Mouse (Mus musculus): ENCODE results near the gene Tshr. TPM values are rescaled to one million over a fixed set of nuclear protein-coding genes. Genes with fewer than 3 reads are reported as not detected.

Tshr gene
- polyA plus RNA-seq, 1 experiment = 0.56 TPM

DNA sequence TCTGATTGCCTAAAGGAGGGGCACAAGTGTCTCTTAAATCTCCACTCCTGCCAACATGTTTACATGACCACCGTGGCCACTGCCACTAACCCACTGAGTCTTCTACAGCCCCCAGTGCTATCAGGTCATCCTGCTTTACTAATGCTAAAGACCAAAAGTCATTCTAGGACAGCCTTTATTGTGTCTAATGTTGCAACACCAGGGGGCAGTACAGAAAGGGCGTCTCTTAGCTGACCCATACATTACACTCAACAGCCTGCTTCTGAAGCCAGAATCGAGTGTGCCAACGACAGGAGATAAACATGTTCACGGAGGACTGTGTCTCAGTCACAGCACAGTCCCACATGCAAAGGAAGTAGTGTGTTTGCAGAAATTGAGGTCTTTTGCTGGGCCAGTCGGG is 30.7 kb downstream of the Tshr start:
- H3K4me3 ChIP-seq (ENCODE audit: insufficient read depth, low read length) = no peak overlapping the region
- TF ChIP-seq POLR2A (IDR thresholded peaks at IDR 0.05; ENCODE audit: low read depth, low read length) = no peak
- no peak for TF ChIP-seq CTCF (IDR thresholded peaks at IDR 0.05; ENCODE audit: borderline replicate concordance, insufficient read depth, low read length)

DNA sequence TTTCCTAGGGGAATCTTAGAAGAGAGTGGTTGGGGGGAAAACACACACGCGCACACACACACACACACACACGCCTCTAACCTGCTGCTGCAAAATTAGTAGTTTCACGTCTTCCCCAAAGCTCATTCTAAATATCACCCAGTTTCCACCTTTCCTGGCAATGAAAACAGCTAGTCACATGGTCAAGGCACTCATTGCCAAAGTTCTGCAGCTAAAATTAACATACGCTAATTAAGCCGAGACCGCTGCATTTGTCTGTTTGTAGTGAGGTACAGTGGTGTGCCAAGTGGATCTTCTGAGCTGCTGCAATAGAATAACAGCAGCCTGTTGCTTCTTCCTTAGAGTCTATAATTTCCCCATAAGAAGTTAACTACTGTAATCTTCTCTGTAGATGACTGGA is 32.5 kb downstream of the Tshr start:
- H3K27ac ChIP-seq (ENCODE audit: insufficient read depth, low read length) = no peak overlapping the region
- TF ChIP-seq POLR2A (IDR thresholded peaks at IDR 0.05; ENCODE audit: low read depth, low read length) (no peak), CTCF (IDR thresholded peaks at IDR 0.05; ENCODE audit: borderline replicate concordance, insufficient read depth, low read length) (no peak)
- no peaks in the 10 kb centered on the region for H3K4me1 ChIP-seq (ENCODE audit: control insufficient read depth, insufficient read depth, low read length)
- H3K4me3 ChIP-seq (ENCODE audit: insufficient read depth, low read length) = no peak overlapping the region

More for the DNA sequence above, 30.7 kb downstream of the Tshr start:
- H3K4me1 ChIP-seq (ENCODE audit: control insufficient read depth, insufficient read depth, low read length) = no peaks in the 10 kb centered on the region
- no peak overlapping the region for H3K27ac ChIP-seq (ENCODE audit: insufficient read depth, low read length)

DNA sequence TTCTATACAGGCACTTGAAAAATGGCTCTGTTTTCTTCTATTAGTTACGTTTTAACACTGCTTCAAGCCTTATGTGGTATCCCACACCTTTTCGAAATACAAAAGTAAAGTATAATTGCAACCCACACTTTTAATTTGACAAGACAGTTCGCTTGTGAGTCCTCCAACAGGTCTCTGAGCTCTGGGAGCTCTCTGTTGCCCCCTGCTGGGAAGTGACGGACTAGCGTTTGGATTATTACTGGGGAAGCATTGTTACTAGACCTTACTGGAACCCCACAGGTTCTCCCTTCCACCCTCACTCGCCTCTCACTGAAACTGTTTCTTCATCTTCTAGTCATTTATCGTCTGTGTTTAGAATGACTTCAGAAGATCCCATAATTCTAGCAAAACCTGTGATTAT is 34.4 kb downstream of the Tshr start:
- no peaks in the 10 kb centered on the region for H3K4me1 ChIP-seq (ENCODE audit: control insufficient read depth, insufficient read depth, low read length)

DNA sequence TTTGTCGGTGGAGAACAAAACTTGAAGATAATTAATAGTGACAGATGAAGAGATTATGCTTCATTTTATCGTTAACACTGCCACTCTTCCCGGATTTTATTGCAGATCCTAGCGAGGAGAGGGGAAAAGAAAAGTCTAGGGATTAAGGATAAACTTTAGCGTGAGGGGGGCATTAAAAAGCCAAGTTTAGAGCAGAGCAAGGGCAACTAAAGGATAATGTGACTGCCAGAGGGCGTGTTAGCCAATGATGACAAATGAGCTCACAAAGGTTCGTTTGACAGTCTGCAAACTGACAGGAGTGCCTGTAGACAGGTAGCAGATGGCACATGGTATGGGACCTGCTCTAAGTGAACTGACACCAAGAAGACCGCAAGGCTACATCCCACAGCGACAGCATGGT is 36.9 kb downstream of the Tshr start:
- no peak overlapping the region for H3K27ac ChIP-seq (ENCODE audit: insufficient read depth, low read length)
- H3K4me3 ChIP-seq (ENCODE audit: insufficient read depth, low read length) = no peak overlapping the region
- H3K4me1 ChIP-seq (ENCODE audit: control insufficient read depth, insufficient read depth, low read length) = no peaks in the 10 kb centered on the region
- TF ChIP-seq CTCF (IDR thresholded peaks at IDR 0.05; ENCODE audit: borderline replicate concordance, insufficient read depth, low read length) = no peak
- TF ChIP-seq POLR2A (IDR thresholded peaks at IDR 0.05; ENCODE audit: low read depth, low read length) = no peak

More for the DNA sequence above, 34.4 kb downstream of the Tshr start:
- no peak overlapping the region for H3K27ac ChIP-seq (ENCODE audit: insufficient read depth, low read length)
- TF ChIP-seq CTCF (IDR thresholded peaks at IDR 0.05; ENCODE audit: borderline replicate concordance, insufficient read depth, low read length) = no peak
- no peak for TF ChIP-seq POLR2A (IDR thresholded peaks at IDR 0.05; ENCODE audit: low read depth, low read length)
- H3K4me3 ChIP-seq (ENCODE audit: insufficient read depth, low read length) = no peak overlapping the region

GRCm38 (mm10) chr12:91423125-91423820 is 38.9 kb downstream of the Tshr start:
- Histone ChIP-seq H3K4me1 (ENCODE audit: control insufficient read depth, insufficient read depth, low read length) (no peaks in the 10 kb centered on the region), H3K27ac (ENCODE audit: insufficient read depth, low read length) (no peak overlapping the region), H3K4me3 (ENCODE audit: insufficient read depth, low read length) (no peak overlapping the region)
- TF ChIP-seq POLR2A (IDR thresholded peaks at IDR 0.05; ENCODE audit: low read depth, low read length) = no peak
- no peak for TF ChIP-seq CTCF (IDR thresholded peaks at IDR 0.05; ENCODE audit: borderline replicate concordance, insufficient read depth, low read length)

DNA sequence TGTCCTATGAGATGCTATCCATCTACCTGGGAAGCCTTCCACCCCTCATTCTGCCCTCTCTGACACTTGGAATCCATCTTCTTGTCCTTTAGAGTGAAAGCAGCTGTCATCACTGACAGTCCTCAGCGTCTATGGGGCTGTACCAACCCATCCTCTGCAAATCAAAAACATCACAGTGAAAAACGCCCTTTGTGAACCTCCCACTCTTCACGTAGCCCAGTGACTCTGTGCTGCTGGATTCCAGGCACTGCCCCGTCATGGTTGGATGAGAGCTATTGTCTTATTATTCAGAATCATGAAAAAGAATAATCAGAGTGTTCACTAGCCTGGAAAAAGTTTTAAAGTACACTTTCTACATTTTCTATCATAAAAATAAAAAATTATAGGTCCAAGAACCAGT is 42.1 kb downstream of the Tshr start:
- no peak overlapping the region for H3K27ac ChIP-seq (ENCODE audit: insufficient read depth, low read length)
- H3K4me1 ChIP-seq (ENCODE audit: control insufficient read depth, insufficient read depth, low read length) = no peaks in the 10 kb centered on the region
- no peak overlapping the region for H3K4me3 ChIP-seq (ENCODE audit: insufficient read depth, low read length)
- TF ChIP-seq POLR2A (IDR thresholded peaks at IDR 0.05; ENCODE audit: low read depth, low read length) = no peak

DNA sequence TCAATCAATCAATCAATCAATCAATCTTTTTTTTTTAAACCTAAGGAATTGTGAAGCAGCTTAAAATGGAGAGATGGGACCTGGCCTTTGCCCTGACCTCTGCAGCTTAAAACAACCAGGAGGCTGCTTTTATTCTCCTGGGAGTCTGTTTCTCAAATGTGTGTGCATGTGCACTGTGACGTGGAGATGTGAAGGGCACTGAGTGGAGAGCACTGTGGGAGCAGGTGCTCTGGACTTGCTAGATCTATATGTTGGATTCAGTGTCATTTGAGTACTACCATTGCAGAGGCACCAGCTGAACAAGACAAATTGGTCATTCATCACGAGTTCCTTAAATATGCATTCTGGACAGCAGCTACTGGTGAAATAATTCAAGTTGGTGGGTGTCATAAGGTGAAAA is 42.8 kb downstream of the Tshr start:
- Histone ChIP-seq H3K4me1 (ENCODE audit: control insufficient read depth, insufficient read depth, low read length) (no peaks in the 10 kb centered on the region), H3K4me3 (ENCODE audit: insufficient read depth, low read length) (no peak overlapping the region), H3K27ac (ENCODE audit: insufficient read depth, low read length) (no peak overlapping the region)
- TF ChIP-seq CTCF (IDR thresholded peaks at IDR 0.05; ENCODE audit: borderline replicate concordance, insufficient read depth, low read length) = no peak
- no peak for TF ChIP-seq POLR2A (IDR thresholded peaks at IDR 0.05; ENCODE audit: low read depth, low read length)

DNA sequence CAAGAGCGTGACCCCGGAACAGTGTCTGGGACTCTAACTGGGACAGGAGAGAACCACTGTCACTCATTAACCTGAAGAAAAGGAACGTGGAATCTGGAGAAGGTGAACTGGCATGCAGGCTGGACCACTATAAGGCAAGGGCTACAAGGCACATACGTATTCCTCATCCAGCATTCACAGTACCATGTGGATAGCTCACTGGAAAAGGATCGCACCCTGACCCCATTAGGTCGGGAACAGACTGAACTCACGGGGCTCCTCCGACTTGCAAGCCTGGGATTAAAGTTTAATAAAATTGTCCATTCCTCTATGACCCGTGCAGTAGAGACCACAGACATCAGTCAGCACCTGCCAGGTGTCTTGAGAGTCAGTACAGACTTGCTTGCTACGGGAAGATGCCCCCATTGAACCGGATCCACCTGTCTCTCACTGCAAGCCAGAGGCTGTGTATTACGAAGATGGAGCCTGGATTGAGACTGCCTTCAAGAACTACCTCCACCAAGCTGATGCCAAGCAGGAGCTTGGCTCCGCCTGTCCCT is 97.9 kb downstream of the Tshr start:
- H3K27ac ChIP-seq (ENCODE audit: insufficient read depth, low read length) = no peak overlapping the region
- TF ChIP-seq CTCF (IDR thresholded peaks at IDR 0.05; ENCODE audit: borderline replicate concordance, insufficient read depth, low read length) (no peak), POLR2A (IDR thresholded peaks at IDR 0.05; ENCODE audit: low read depth, low read length) (no peak)
- H3K4me1 ChIP-seq (ENCODE audit: control insufficient read depth, insufficient read depth, low read length) = no peaks in the 10 kb centered on the region
- H3K4me3 ChIP-seq (ENCODE audit: insufficient read depth, low read length) = no peak overlapping the region

DNA sequence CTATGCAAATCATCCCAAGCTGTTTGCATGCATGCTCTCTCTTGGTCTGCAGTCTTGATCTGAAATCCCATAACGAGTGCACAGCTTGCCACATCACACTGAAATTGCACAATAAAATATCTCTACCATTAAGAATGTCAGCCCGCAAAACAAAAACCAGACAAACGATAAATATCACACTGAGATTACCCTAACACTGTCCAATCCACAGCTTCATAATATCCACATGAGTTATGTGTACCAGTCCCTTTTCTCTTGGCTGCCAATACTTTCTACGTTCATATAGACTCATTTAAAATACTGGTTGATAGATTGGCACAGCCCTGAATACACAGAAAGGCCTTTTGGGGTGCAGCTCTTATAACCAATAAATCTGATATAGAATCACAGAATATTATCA is 102.0 kb downstream of the Tshr start:
- no peak overlapping the region for H3K4me3 ChIP-seq (ENCODE audit: insufficient read depth, low read length)
- TF ChIP-seq CTCF (IDR thresholded peaks at IDR 0.05; ENCODE audit: borderline replicate concordance, insufficient read depth, low read length) (no peak), POLR2A (IDR thresholded peaks at IDR 0.05; ENCODE audit: low read depth, low read length) (no peak)
- H3K27ac ChIP-seq (ENCODE audit: insufficient read depth, low read length) = no peak overlapping the region
- H3K4me1 ChIP-seq (ENCODE audit: control insufficient read depth, insufficient read depth, low read length) = no peaks in the 10 kb centered on the region

- Histone ChIP-seq H3K27ac (ENCODE audit: insufficient read depth, low read length) (no peak overlapping the region), H3K4me3 (ENCODE audit: insufficient read depth, low read length) (no peak overlapping the region), H3K4me1 (ENCODE audit: control insufficient read depth, insufficient read depth, low read length) (no peaks in the 10 kb centered on the region)
- TF ChIP-seq POLR2A (IDR thresholded peaks at IDR 0.05; ENCODE audit: low read depth, low read length) = no peak
- TF ChIP-seq CTCF (IDR thresholded peaks at IDR 0.05; ENCODE audit: borderline replicate concordance, insufficient read depth, low read length) = no peak
Measured at GRCm38 (mm10) chr12:91488406-91488805, 104.0 kb downstream of the Tshr start.

Measured in embryonic fibroblast, embryonic 13.5 days (primary cell).